Mouse (Mus musculus): ENCODE data around the gene Elp4. TPM values are rescaled to one million over a fixed set of nuclear protein-coding genes. Genes with fewer than 3 reads are reported as not detected.

The Elp4 gene
- polyA plus RNA-seq, 1 experiment from 2014 or later = 42.2 TPM

- Histone ChIP-seq H3K9ac (replicated peaks; ENCODE audit: low read length) (no peak overlapping the region), H3K4me1 (ENCODE audit: insufficient read depth, low read length) (peaks cover 26% of the 10 kb centered on the region), H3K9me3 (ENCODE audit: low read length) (no peaks in the 10 kb centered on the region), H3K36me3 (ENCODE audit: insufficient read depth, low read length) (no peaks in the 10 kb centered on the region), H3K4me3 (ENCODE audit: low read length) (peak overlapping the region; percentile 38), H3K27ac (ENCODE audit: low read length) (no peak overlapping the region), H3K27me3 (ENCODE audit: insufficient read depth, low read length) (peaks cover 99% of the 10 kb centered on the region), H3K4me2 (replicated peaks; ENCODE audit: low read depth, low read length) (peak overlapping the region; percentile 53)
- WGBS = under 1% methylated on average over 49 of the region's 49 CpGs
- ATAC-seq (ENCODE audit: low FRiP score, low TSS enrichment) = peak; percentile 69
These were observed 229.3 kb downstream of the Elp4 start for GRCm38 (mm10) chr2:105674875-105675729.

GRCm38 (mm10) chr2:105674061-105674874, 230.1 kb downstream of the Elp4 start:
- H3K4me2 ChIP-seq (replicated peaks; ENCODE audit: low read depth, low read length) = peak overlapping the region; percentile 53
- H3K4me1 ChIP-seq (ENCODE audit: insufficient read depth, low read length) = peaks cover 31% of the 10 kb centered on the region
- 0 out of 2 replicates have a peak, but pooled peaks have one; percentile 3 for ATAC-seq (ENCODE audit: low FRiP score, low TSS enrichment)
- no peaks in the 10 kb centered on the region for H3K36me3 ChIP-seq (ENCODE audit: insufficient read depth, low read length)
- H3K4me3 ChIP-seq (ENCODE audit: low read length) = peak overlapping the region; percentile 38
- no peak overlapping the region for H3K9ac ChIP-seq (replicated peaks; ENCODE audit: low read length)
- peaks cover 99% of the 10 kb centered on the region for H3K27me3 ChIP-seq (ENCODE audit: insufficient read depth, low read length)
- 1% methylated on average over 36 of the region's 36 CpGs for WGBS
- H3K9me3 ChIP-seq (ENCODE audit: low read length) = no peaks in the 10 kb centered on the region
- no peak overlapping the region for H3K27ac ChIP-seq (ENCODE audit: low read length)

- Histone ChIP-seq H3K4me1 (ENCODE audit: insufficient read depth, low read length) (peaks cover 33% of the 10 kb centered on the region), H3K9ac (replicated peaks; ENCODE audit: low read length) (no peak overlapping the region), H3K9me3 (ENCODE audit: low read length) (no peaks in the 10 kb centered on the region), H3K27me3 (ENCODE audit: insufficient read depth, low read length) (peaks cover 99% of the 10 kb centered on the region), H3K4me3 (ENCODE audit: low read length) (peak overlapping the region; percentile 26), H3K36me3 (ENCODE audit: insufficient read depth, low read length) (no peaks in the 10 kb centered on the region), H3K4me2 (replicated peaks; ENCODE audit: low read depth, low read length) (0 out of 2 replicates have a peak overlapping the region, but pooled peaks have one; percentile 13), H3K27ac (ENCODE audit: low read length) (no peak overlapping the region)
- ATAC-seq (ENCODE audit: low FRiP score, low TSS enrichment) = no peak
- 2% methylated on average over 10 of the region's 10 CpGs for WGBS
These were observed 230.7 kb downstream of the Elp4 start for GRCm38 (mm10) chr2:105673631-105674060.

DNA sequence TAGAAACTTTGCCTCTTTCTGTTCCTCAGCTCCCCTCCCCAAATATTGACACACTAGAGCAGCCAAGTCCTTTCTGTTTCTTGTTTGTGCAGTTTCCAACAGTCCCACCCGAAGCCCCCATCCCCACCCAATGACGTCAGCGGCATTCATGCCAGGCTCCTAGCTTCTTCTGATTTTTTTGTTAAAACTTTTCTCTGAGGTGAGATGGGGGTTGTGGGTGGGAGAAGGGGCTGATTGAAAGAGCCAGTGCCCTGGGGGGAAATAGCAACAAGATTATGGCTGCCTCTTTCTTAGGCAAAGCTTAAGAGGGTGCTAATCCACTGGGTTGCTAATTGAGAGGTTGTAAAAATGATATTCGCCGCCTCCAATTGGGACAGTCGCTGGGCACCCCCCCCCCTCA, 231.3 kb downstream of the Elp4 start:
- Histone ChIP-seq H3K4me2 (replicated peaks; ENCODE audit: low read depth, low read length) (no peak overlapping the region), H3K27ac (ENCODE audit: low read length) (no peak overlapping the region), H3K9me3 (ENCODE audit: low read length) (no peaks in the 10 kb centered on the region), H3K9ac (replicated peaks; ENCODE audit: low read length) (no peak overlapping the region), H3K4me3 (ENCODE audit: low read length) (no peak overlapping the region), H3K27me3 (ENCODE audit: insufficient read depth, low read length) (peaks cover 99% of the 10 kb centered on the region), H3K4me1 (ENCODE audit: insufficient read depth, low read length) (peaks cover 37% of the 10 kb centered on the region), H3K36me3 (ENCODE audit: insufficient read depth, low read length) (no peaks in the 10 kb centered on the region)
- no peak for ATAC-seq (ENCODE audit: low FRiP score, low TSS enrichment)
- WGBS = 0% methylated on average over 6 of the region's 6 CpGs

- Histone ChIP-seq H3K27ac (ENCODE audit: low read length) (no peak overlapping the region), H3K4me2 (replicated peaks; ENCODE audit: low read depth, low read length) (no peak overlapping the region), H3K4me1 (ENCODE audit: insufficient read depth, low read length) (peaks cover 37% of the 10 kb centered on the region), H3K9ac (replicated peaks; ENCODE audit: low read length) (no peak overlapping the region), H3K27me3 (ENCODE audit: insufficient read depth, low read length) (peaks cover 99% of the 10 kb centered on the region), H3K36me3 (ENCODE audit: insufficient read depth, low read length) (no peaks in the 10 kb centered on the region), H3K9me3 (ENCODE audit: low read length) (no peaks in the 10 kb centered on the region), H3K4me3 (ENCODE audit: low read length) (no peak overlapping the region)
- ATAC-seq (ENCODE audit: low FRiP score, low TSS enrichment) = no peak
- under 1% methylated on average over 16 of the region's 16 CpGs for WGBS
These were observed 231.8 kb downstream of the Elp4 start for GRCm38 (mm10) chr2:105672596-105672960.

- Histone ChIP-seq H3K9ac (replicated peaks; ENCODE audit: low read length) (no peak overlapping the region), H3K9me3 (ENCODE audit: low read length) (no peaks in the 10 kb centered on the region), H3K4me1 (ENCODE audit: insufficient read depth, low read length) (peaks cover 37% of the 10 kb centered on the region), H3K27ac (ENCODE audit: low read length) (no peak overlapping the region), H3K4me3 (ENCODE audit: low read length) (no peak overlapping the region), H3K36me3 (ENCODE audit: insufficient read depth, low read length) (no peaks in the 10 kb centered on the region), H3K4me2 (replicated peaks; ENCODE audit: low read depth, low read length) (no peak overlapping the region), H3K27me3 (ENCODE audit: insufficient read depth, low read length) (peaks cover 99% of the 10 kb centered on the region)
- ATAC-seq (ENCODE audit: low FRiP score, low TSS enrichment) = no peak
- 1% methylated on average over 25 of the region's 25 CpGs for WGBS
These were observed 232.4 kb downstream of the Elp4 start for GRCm38 (mm10) chr2:105671798-105672595.

- Histone ChIP-seq H3K9ac (replicated peaks; ENCODE audit: low read length) (no peak overlapping the region), H3K27me3 (ENCODE audit: insufficient read depth, low read length) (peaks cover 99% of the 10 kb centered on the region), H3K4me2 (replicated peaks; ENCODE audit: low read depth, low read length) (no peak overlapping the region), H3K36me3 (ENCODE audit: insufficient read depth, low read length) (no peaks in the 10 kb centered on the region), H3K4me3 (ENCODE audit: low read length) (no peak overlapping the region), H3K27ac (ENCODE audit: low read length) (no peak overlapping the region), H3K4me1 (ENCODE audit: insufficient read depth, low read length) (peaks cover 37% of the 10 kb centered on the region), H3K9me3 (ENCODE audit: low read length) (no peaks in the 10 kb centered on the region)
- 2% methylated on average over 9 of the region's 9 CpGs for WGBS
- no peak for ATAC-seq (ENCODE audit: low FRiP score, low TSS enrichment)
These were observed 233.1 kb downstream of the Elp4 start for GRCm38 (mm10) chr2:105671116-105671797.

GRCm38 (mm10) chr2:105670731-105671095, 233.7 kb downstream of the Elp4 start:
- no peaks in the 10 kb centered on the region for H3K36me3 ChIP-seq (ENCODE audit: insufficient read depth, low read length)
- H3K4me3 ChIP-seq (ENCODE audit: low read length) = no peak overlapping the region
- peaks cover 100% of the 10 kb centered on the region for H3K27me3 ChIP-seq (ENCODE audit: insufficient read depth, low read length)
- no peak for ATAC-seq (ENCODE audit: low FRiP score, low TSS enrichment)
- WGBS = 3% methylated on average over 6 of the region's 6 CpGs
- no peak overlapping the region for H3K9ac ChIP-seq (replicated peaks; ENCODE audit: low read length)
- H3K9me3 ChIP-seq (ENCODE audit: low read length) = no peaks in the 10 kb centered on the region
- H3K4me1 ChIP-seq (ENCODE audit: insufficient read depth, low read length) = peaks cover 34% of the 10 kb centered on the region
- no peak overlapping the region for H3K27ac ChIP-seq (ENCODE audit: low read length)
- H3K4me2 ChIP-seq (replicated peaks; ENCODE audit: low read depth, low read length) = no peak overlapping the region
